Mouse (Mus musculus): ENCODE measurements around the gene Slc19a1.

GRCm38 (mm10) chr10:77097006-77097889, 65.2 kb downstream of the Slc19a1 start:
- TF ChIP-seq EP300 (optimal IDR thresholded peaks at IDR 0.05) (no peak), CTCF (IDR thresholded peaks at IDR 0.05; ENCODE audit: low read depth) (no peak)
